Mouse (Mus musculus) forebrain, embryonic 11.5 days (tissue): ENCODE data around the gene Lrrc25. TPM values are rescaled to one million over a fixed set of nuclear protein-coding genes. Genes with fewer than 3 reads are reported as not detected.
A peak's percentile ranks its signal among the peaks of the same experiment; 100 is the strongest.

Source experiments
- ATAC-seq: fragments of 200-750 bp; cut with Nextera tagmentation; replicated peaks from 2 replicates; pipeline ENCODE4 v1.8.0; 2017; ENCODE audit warnings: moderate TSS enrichment; ENCODE audit not compliant: low FRiP score
- DNase-seq: peaks from one replicate; pipeline ENCODE4 v3.0.0-alpha.2; 2017; ENCODE audit warnings: low spot score
- H3K27ac ChIP-seq: fragments of 300-500 bp; sonication (generic); 2 replicates; pipeline ENCODE4 v1.5.1; 2014; ENCODE audit warnings: low read depth, low read length
- H3K27me3 ChIP-seq: fragments of 300-500 bp; sonication (generic); 2 replicates; pipeline ENCODE4 v1.6.1; 2014; ENCODE audit warnings: mild to moderate bottlenecking, low read length, mixed read lengths; ENCODE audit not compliant: control insufficient read depth, insufficient read depth
- H3K36me3 ChIP-seq: fragments of 300-500 bp; sonication (generic); 2 replicates; pipeline ENCODE4 v1.6.1; 2014; ENCODE audit warnings: mild to moderate bottlenecking, low read length, moderate library complexity, mixed read lengths; ENCODE audit not compliant: control insufficient read depth, insufficient read depth
- H3K4me1 ChIP-seq: fragments of 300-500 bp; sonication (generic); replicated peaks from 2 replicates; pipeline ENCODE4 v1.6.1; 2014; ENCODE audit warnings: low read length, mixed read lengths; ENCODE audit not compliant: control insufficient read depth, insufficient read depth
- H3K4me2 ChIP-seq: fragments of 300-500 bp; sonication (generic); 2 replicates; pipeline ENCODE4 v1.6.1; 2014; ENCODE audit warnings: low read depth, mild to moderate bottlenecking, low read length, moderate library complexity, mixed read lengths; ENCODE audit not compliant: severe bottlenecking
- H3K4me3 ChIP-seq: fragments of 300-500 bp; sonication (generic); 2 replicates; pipeline ENCODE4 v1.5.1; 2014; ENCODE audit warnings: low read depth, low read length
- H3K9ac ChIP-seq: fragments of 300-500 bp; sonication (generic); 2 replicates; pipeline ENCODE4 v1.6.1; 2014; ENCODE audit warnings: low read length
- H3K9me3 ChIP-seq: fragments of 300-500 bp; sonication (generic); 2 replicates; pipeline ENCODE4 v1.6.1; 2016; ENCODE audit warnings: low read length, mixed read lengths; ENCODE audit not compliant: control insufficient read depth
- WGBS: fragments of 180-500 bp; shearing (Covaris S2); extraction: QIAGEN DNeasy Blood & Tissue Kit; methylation state at CpG from one replicate; pipeline ENCODE4 v1.1.7; 2014; 5-methylcytosine and 5-hydroxymethylcytosine counted together
- polyA plus RNA-seq: library from polyadenylated mRNA; unstranded; fragments of >200 nt; fragmentation: Nextera tagmentation; extraction: Ambion mirVana; gene quantifications from 2 replicates; pipeline ENCODE4 v1.2.1, GENCODE M21; 2014

Lrrc25 gene
- polyA plus RNA-seq, 1 experiment from 2014 or later: 1.2 TPM

DNA sequence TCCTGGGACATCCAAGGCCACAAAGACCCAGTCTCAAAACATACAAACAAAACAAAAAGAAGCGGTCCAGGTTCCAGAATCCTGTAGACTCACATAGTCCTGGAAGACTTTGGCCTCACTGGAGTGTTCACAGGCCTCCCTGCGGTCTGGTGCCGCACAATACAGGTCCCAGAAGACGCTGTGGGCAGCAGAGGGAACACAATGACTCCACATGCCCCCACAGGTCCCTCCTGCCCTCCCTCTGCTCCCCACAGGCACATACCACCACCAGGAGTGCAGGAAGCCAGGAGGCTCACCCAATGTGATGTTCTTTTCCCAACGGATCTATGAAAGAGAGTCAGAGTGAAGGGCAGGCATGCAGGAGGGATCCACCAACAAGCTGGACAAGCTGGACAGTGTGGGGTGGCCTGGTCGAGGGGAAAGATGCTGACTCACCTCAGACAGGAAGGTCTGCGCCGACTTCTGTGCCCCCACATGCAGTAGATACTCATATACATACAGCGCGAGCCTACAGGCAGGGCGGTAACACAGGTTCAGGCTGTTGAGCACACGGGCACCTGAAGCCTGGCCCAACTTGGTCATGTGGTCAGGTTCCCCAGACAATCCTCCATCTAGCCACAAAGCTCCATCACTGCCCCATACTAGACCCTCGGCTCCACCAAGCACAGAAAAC lies 13.7 kb upstream of the Lrrc25 start:
- Histone ChIP-seq H3K9ac (no peak overlapping the region), H3K4me3 (no peak overlapping the region), H3K4me1 (peaks cover 40% of the 10 kb centered on the region), H3K27me3 (no peaks in the 10 kb centered on the region), H3K9me3 (no peaks in the 10 kb centered on the region; the same call in 1 of the 2 replicates), H3K36me3 (no peaks in the 10 kb centered on the region), H3K4me2 (no peak overlapping the region), H3K27ac (no peak overlapping the region)
- DNase-seq (no peak), ATAC-seq (no peak)
- WGBS: 95% methylated on average over 13 of the region's 13 CpGs

DNA sequence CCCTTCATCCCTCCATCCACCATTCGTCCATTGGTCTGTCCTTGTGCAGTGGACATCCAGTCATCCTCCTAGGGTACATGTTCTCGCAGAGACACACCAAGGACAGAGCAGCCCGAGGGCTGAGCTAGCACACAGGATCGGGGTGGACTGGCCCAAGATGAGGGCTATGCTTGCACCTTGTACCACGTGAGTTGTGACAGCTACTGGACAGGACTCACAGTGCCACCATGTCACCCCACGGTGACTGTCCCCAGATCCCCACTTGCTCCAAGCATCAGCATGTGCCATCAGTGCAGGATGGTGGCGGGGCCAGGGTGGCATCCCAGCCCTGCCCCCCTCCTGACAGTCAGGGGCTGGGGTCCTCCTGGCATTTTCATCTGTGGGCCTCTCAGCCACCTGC lies 11.4 kb upstream of the Lrrc25 start:
- DNase-seq: no peak

DNA sequence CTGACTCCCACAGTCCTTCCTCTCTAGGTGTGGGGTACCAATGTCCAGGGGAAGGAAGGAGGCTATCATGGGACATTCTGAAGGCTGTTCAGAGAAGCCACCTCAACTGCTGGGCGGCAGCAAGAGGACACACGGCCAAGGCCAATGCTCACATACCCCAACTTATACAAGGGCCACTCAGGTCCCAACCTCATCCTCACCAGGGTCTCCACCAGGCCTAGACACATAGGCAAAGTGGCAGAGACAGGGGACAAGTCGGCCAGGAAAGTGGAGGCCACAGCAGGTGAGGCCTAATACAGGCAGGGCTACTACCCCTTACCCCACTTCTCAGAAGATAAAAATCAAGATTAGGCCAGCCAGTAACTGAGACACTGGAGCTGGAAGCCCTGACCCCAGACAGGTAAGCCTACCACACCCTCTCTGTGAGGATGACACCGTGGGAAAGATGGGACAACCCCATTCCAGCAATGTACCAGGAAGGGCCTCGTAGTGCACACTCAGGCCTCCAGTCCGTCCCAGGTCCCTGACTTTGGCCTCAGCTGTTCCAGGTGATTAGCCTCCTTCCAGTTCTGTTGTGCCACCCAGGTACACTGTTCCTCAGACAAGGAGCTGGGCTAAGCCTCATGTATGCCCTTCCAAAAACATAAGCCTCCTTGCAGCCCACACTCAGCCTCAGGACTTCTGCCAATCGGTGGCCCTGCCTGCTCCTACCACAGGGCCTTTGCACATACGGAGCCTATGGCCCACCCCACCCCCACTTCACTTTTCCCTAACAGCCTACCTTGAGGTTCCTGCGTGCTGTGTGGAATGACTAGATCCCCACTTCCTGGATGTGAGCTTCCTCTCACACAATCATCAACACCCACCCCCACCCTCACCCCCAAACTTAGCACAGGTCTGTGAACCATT lies 9.8 kb upstream of the Lrrc25 start:
- ATAC-seq: no peak
- H3K4me2 ChIP-seq: no peak overlapping the region
- WGBS: 89% methylated on average over 9 of the region's 9 CpGs
- H3K36me3 ChIP-seq: no peaks in the 10 kb centered on the region
- H3K27ac ChIP-seq: no peak overlapping the region
- no peak for DNase-seq
- no peaks in the 10 kb centered on the region; the same call in 1 of the 2 replicates for H3K9me3 ChIP-seq
- no peak overlapping the region for H3K9ac ChIP-seq
- H3K4me3 ChIP-seq: no peak overlapping the region
- H3K27me3 ChIP-seq: peaks cover 4% of the 10 kb centered on the region; the same call in 1 of the 2 replicates
- H3K4me1 ChIP-seq: peaks cover 25% of the 10 kb centered on the region

More for the DNA sequence above, 11.4 kb upstream of the Lrrc25 start:
- Histone ChIP-seq H3K9ac (peak overlapping the region; percentile 12; the same call in 1 of the 2 replicates), H3K4me2 (no peak overlapping the region), H3K9me3 (no peaks in the 10 kb centered on the region; the same call in 1 of the 2 replicates), H3K36me3 (no peaks in the 10 kb centered on the region), H3K4me3 (no peak overlapping the region), H3K27me3 (peaks cover 4% of the 10 kb centered on the region; the same call in 1 of the 2 replicates), H3K4me1 (peaks cover 27% of the 10 kb centered on the region), H3K27ac (no peak overlapping the region)
- ATAC-seq: no peak
- WGBS: 89% methylated on average over 7 of the region's 7 CpGs

DNA sequence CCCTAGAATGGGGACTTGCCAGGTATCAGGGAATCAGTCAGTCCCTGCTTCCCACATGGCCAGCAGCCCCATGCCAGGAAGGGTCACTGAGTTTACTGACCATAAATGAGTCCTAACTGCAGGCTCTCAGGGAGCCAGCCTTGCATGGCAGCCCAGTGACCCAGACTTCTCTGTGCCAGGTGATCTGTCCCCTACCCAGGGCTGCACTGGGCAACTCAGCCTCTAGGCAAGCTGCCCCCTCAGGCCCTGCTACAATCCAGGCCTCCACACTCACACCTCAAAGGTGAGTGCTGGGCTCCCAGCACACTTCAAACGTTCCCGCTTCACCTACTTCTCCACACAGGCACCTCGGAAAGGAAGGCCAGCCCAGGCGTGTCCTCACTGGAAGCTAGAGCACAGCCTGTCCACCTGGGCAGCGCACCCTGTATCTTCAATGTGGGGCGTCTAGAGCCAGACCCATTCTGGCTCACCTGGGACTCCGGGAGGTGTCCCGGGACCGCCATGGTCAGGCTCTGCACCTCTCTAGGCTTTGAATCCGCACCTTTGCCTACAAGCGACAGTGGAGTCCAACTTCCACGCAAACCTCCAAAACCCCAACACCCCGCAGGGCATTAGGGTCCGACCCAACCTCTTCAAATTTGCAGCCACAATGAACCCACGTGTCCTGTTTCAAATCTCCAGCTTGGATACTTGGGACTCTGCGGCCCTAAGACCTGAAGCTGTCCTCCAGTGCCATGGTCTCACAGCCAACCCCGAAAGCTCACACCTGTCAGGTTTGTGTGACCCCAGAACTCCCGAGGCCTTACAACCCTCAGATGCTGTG lies 9.0 kb upstream of the Lrrc25 start:
- Histone ChIP-seq H3K27me3 (peaks cover 4% of the 10 kb centered on the region; the same call in 1 of the 2 replicates), H3K9me3 (no peaks in the 10 kb centered on the region), H3K4me2 (peak overlapping the region; percentile 88), H3K4me3 (peak overlapping the region; percentile 75), H3K9ac (peak overlapping the region; percentile 92), H3K36me3 (no peaks in the 10 kb centered on the region), H3K4me1 (peaks cover 25% of the 10 kb centered on the region), H3K27ac (0 out of 2 replicates have a peak overlapping the region, but pooled peaks have one; percentile 18)
- ATAC-seq (no peak), DNase-seq (no peak)
- WGBS: 70% methylated on average over 18 of the region's 18 CpGs

DNA sequence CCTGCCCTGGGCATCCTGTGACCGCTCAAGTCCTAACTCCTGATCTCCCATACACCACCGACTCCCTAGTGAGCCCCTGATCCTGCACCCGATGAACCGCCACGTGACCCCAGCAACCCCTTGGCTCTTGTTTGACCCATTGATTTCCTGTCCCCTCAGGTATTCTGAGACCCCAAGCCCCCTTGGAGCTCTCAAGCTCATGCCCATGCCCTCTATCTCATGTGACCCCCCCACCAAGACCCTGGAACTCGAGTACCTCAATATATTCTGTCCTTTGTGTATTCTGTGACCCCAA lies 8.4 kb upstream of the Lrrc25 start:
- peak overlapping the region; percentile 92 for H3K9ac ChIP-seq
- DNase-seq (no peak), ATAC-seq (no peak)
- H3K4me1 ChIP-seq: peaks cover 25% of the 10 kb centered on the region
- WGBS: 37% methylated on average over 6 of the region's 6 CpGs
- peak overlapping the region; percentile 75 for H3K4me3 ChIP-seq
- peaks cover 4% of the 10 kb centered on the region; the same call in 1 of the 2 replicates for H3K27me3 ChIP-seq
- no peaks in the 10 kb centered on the region for H3K9me3 ChIP-seq
- no peaks in the 10 kb centered on the region for H3K36me3 ChIP-seq
- no peak overlapping the region for H3K27ac ChIP-seq
- peak overlapping the region; percentile 88 for H3K4me2 ChIP-seq

DNA sequence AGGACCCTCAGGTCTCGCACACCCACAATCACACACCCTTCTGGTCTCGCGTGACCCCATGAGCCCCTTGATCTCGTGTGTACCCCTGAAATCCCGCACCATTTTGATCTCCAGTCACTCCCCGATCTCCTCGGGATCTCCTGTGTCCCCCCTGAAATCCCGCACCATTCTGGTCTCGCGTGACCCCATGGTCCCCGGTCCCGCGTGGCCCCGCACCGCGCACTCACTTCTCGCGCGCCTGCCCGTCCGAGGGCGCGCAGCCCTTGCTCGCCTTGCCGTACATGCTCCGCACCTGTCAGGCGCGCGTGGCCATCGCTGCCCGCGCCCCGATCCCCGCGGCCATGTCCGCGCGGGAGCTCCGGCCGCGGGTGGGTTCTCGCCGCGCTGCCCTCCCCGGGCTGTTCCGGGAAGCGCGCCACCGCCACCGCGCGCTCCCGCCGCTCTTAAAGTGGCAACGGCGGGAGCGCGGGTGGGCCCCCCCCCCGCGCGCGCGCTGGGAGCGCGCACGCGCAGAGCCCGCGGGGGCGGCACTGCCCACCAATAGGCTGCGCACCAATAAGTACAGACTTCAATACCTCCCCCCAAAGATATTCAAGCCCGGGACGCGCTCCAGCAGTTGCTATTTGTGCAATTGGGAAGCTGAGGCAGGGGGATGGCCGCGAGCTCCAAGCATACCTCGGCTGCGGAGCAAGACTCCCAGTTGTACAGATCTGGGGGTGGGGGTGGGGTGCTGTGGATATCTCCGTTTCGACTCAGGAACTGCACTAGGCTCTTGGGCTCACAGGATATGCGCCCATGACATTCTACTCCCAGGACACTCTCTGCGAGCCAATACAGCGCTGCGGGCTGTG lies 7.8 kb upstream of the Lrrc25 start:
- peak overlapping the region; percentile 41 for H3K27ac ChIP-seq
- H3K9ac ChIP-seq: peak overlapping the region; percentile 92
- peaks cover 4% of the 10 kb centered on the region; the same call in 1 of the 2 replicates for H3K27me3 ChIP-seq
- H3K4me3 ChIP-seq: peak overlapping the region; percentile 75
- no peaks in the 10 kb centered on the region for H3K36me3 ChIP-seq
- H3K9me3 ChIP-seq: no peaks in the 10 kb centered on the region
- DNase-seq (peak; percentile 79), ATAC-seq (no peak)
- WGBS: 3% methylated on average over 80 of the region's 84 CpGs
- peaks cover 25% of the 10 kb centered on the region for H3K4me1 ChIP-seq
- peak overlapping the region; percentile 88 for H3K4me2 ChIP-seq

DNA sequence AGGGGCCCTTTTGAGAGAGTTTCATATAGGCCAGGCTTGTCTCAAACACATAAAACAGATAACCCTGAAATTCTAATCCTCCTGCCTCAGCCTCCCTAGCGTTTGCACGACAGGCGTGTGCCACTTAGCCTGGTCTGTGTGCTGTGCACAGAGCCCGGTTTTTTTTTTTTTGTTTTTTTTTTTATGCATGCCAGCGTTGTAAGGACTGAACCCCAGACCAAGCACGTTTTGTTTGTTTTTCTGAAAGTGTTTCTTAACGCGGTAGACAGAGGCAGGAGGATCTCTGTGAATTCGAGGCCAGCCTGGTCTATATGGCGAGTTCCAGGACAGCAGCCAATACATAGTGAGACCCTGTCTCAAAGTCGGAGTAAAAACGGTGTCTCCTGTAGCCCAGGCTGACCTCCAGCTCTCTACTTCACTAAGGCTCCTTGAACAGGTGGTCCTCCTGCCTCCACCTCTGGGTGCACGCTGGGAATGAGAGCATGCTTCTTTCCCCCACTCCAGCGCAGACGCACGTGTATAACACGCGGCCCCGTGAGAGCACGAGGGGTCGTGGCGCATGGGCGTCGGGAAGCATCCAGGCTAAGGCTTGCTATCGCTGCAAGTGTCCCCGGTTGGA lies 7.1 kb upstream of the Lrrc25 start, which contains the start of gene Ssbp4:
Gene Ssbp4 (minus strand): TSS at position 124 of the 619 bp plus-strand sequence.
- peak within 1 kb of the TSS; percentile 94 for H3K4me2 ChIP-seq
- ATAC-seq: 0 out of 2 replicates have a peak, but pooled peaks have one; percentile 0

More for the DNA sequence above, 7.1 kb upstream of the Lrrc25 start, which contains the start of gene Ssbp4:
- peak within 1 kb of the TSS; percentile 92 for H3K9ac ChIP-seq
- no peak for DNase-seq
- WGBS: 7% methylated on average over 26 of the region's 26 CpGs
- H3K27me3 ChIP-seq: peaks cover 4% of the 10 kb centered on the region; the same call in 1 of the 2 replicates
- H3K9me3 ChIP-seq: no peaks in the 10 kb centered on the region
- H3K36me3 ChIP-seq: no peaks in the 10 kb centered on the region
- H3K27ac ChIP-seq: peak within 1 kb of the TSS; percentile 91
- peak within 1 kb of the TSS; percentile 75 for H3K4me3 ChIP-seq
- peaks cover 25% of the 10 kb centered on the region for H3K4me1 ChIP-seq
